Mouse (Mus musculus) T-helper 2 cell (primary cell): ENCODE measurements at regions not wholly inside any gene's neighbourhood (a gene's known extent, or its start where the extent isn't known, plus 50 kb on each side); places are given as distances from the start of the nearest gene placed in this dataset.

Experiments used
- in situ Hi-C: fragments of 300-600 bp; cut with MboI, MseI; formaldehyde crosslinking; loops from one replicate; pipeline ENCODE4 v1.15.1; 2025; ENCODE audit warnings: high pct_unique_total_duplicates

- in situ Hi-C loops, result no loop called here
Measured at GRCm38 (mm10) chr6:84436716-84437115, 157.0 kb downstream of the Cyp26b1 start.

- in situ Hi-C loops, result no loop called here
Measured at GRCm38 (mm10) chr6:84434532-84434931, 159.2 kb downstream of the Cyp26b1 start.

- in situ Hi-C loops, result no loop called here
Measured at GRCm38 (mm10) chr6:84431622-84431955, 162.1 kb downstream of the Cyp26b1 start.

GRCm38 (mm10) chr6:84430925-84431621 lies 162.6 kb downstream of the Cyp26b1 start:
- in situ Hi-C loops, result no loop called here

- in situ Hi-C loops, result no loop called here
Measured at GRCm38 (mm10) chr6:84430146-84430545, 163.6 kb downstream of the Cyp26b1 start.

GRCm38 (mm10) chr6:84429247-84429646 lies 164.5 kb downstream of the Cyp26b1 start:
- in situ Hi-C loops, result no loop called here

- in situ Hi-C loops, result no loop called here
Measured at GRCm38 (mm10) chr6:84426691-84427090, 167.0 kb downstream of the Cyp26b1 start.

- in situ Hi-C loops, result no loop called here
Measured at GRCm38 (mm10) chr6:84425823-84426222, 167.9 kb downstream of the Cyp26b1 start.

- in situ Hi-C loops, result no loop called here
Measured at GRCm38 (mm10) chr6:84422946-84423345, 170.8 kb downstream of the Cyp26b1 start.

GRCm38 (mm10) chr6:84419691-84420090 lies 174.0 kb downstream of the Cyp26b1 start:
- in situ Hi-C loops, result loop anchor here (10.0 kb wide), 1 partner anchor 175 kb away; the partner anchor contains the start of gene Cyp26b1

- in situ Hi-C loops, result loop anchor here (10.0 kb wide), 1 partner anchor 176 kb away; the partner anchor contains the start of gene Cyp26b1
Measured at GRCm38 (mm10) chr6:84419281-84419680, 174.4 kb downstream of the Cyp26b1 start.

GRCm38 (mm10) chr6:84416992-84417636 lies 176.6 kb downstream of the Cyp26b1 start:
- in situ Hi-C loops, result loop anchor here (10.0 kb wide), 1 partner anchor 178 kb away; the partner anchor contains the start of gene Cyp26b1

- in situ Hi-C loops, result loop anchor here (10.0 kb wide), 1 partner anchor 180 kb away; the partner anchor contains the start of gene Cyp26b1
Measured at GRCm38 (mm10) chr6:84414400-84414799, 179.3 kb downstream of the Cyp26b1 start.

- in situ Hi-C loops, result loop anchor here (10.0 kb wide), 1 partner anchor 185 kb away; the partner anchor contains the start of gene Cyp26b1
Measured at GRCm38 (mm10) chr6:84409863-84410513, 183.7 kb downstream of the Cyp26b1 start.

- in situ Hi-C loops, result no loop called here
Measured at GRCm38 (mm10) chr6:84408513-84408912, 185.2 kb downstream of the Cyp26b1 start.

- in situ Hi-C loops, result no loop called here
Measured at GRCm38 (mm10) chr6:84407773-84408172, 185.9 kb downstream of the Cyp26b1 start.

GRCm38 (mm10) chr6:84404695-84405094 lies 189.0 kb downstream of the Cyp26b1 start:
- in situ Hi-C loops, result no loop called here

- in situ Hi-C loops, result no loop called here
Measured at GRCm38 (mm10) chr6:84402431-84402830, 191.3 kb downstream of the Cyp26b1 start.

- in situ Hi-C loops, result no loop called here
Measured at GRCm38 (mm10) chr6:84394496-84395090, 199.1 kb downstream of the Cyp26b1 start.

GRCm38 (mm10) chr6:84393519-84394231 lies 200.0 kb downstream of the Cyp26b1 start:
- in situ Hi-C loops, result no loop called here

GRCm38 (mm10) chr6:84392752-84393511 lies 200.8 kb downstream of the Cyp26b1 start:
- in situ Hi-C loops, result no loop called here
